Mouse (Mus musculus): ENCODE measurements around the gene Mapk10. TPM values are rescaled to one million over a fixed set of nuclear protein-coding genes. Genes with fewer than 3 reads are reported as not detected.
A peak's percentile ranks its signal among the peaks of the same experiment; 100 is the strongest.

Mapk10 gene
- polyA plus RNA-seq, 1 experiment from 2014 or later: 86.6 TPM

DNA sequence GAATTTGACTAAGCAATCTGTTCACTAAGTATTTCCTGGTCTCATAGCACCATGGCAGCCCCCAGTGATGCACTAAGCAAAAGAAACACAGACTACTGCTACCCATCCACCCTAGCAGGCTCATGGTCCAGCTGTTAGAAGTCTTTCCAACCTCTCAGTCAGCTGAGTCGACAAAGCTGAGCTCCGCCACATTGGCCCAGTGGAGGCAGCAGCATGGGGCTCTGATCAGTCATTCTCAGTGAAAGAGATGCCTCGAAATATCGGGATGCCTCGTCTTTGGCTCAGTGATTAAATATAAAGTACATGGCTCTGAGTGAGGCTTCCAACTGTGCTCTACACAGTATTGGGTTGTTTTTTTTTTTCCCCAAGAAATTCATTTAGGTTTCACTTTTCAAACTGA, 70.2 kb downstream of the Mapk10 start:
- Histone ChIP-seq H3K36me3 (replicated peaks; ENCODE audit: control insufficient read depth, insufficient read depth) (no peaks in the 10 kb centered on the region), H3K27ac (peak overlapping the region; percentile 26; the same call in 1 of the 2 replicates), H3K9me3 (ENCODE audit: control insufficient read depth, low read length) (no peaks in the 10 kb centered on the region), H3K4me3 (replicated peaks; ENCODE audit: low read length) (no peak overlapping the region), H3K9ac (no peak overlapping the region), H3K4me2 (replicated peaks) (no peak overlapping the region), H3K27me3 (ENCODE audit: control insufficient read depth, insufficient read depth, low read length) (no peaks in the 10 kb centered on the region), H3K4me1 (replicated peaks; ENCODE audit: control insufficient read depth, insufficient read depth, low read length) (0 out of 2 replicates have a peak, but pooled peaks cover 7% of the 10 kb centered on the region)
- no peak for DNase-seq (ENCODE audit: low spot score)
- WGBS: 44% methylated on average over 5 of the region's 5 CpGs
- ATAC-seq (ENCODE audit: low FRiP score): no peak; the same call in 1 of the 2 replicates

DNA sequence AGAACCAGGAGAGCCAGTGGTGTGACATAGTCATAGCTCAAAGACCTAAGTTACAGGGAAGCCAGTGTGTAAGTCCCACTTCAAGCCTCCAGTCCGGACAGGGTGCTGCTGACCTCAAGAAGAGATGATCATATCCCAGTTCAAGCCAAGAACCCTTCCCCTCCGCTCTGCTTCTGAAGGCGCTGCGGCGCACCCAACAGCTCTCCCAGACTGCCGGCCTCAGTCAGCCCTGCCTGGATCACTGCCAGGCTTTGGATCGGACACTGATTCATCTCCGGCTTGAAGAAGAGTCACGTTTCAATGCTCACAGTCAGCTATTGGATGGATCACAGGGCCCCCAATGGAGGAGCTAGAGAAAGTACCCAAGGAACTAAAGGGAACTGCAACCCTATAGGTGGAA, 76.3 kb downstream of the Mapk10 start:
- H3K9ac ChIP-seq: no peak overlapping the region
- H3K4me1 ChIP-seq (replicated peaks; ENCODE audit: control insufficient read depth, insufficient read depth, low read length): no peaks in the 10 kb centered on the region
- no peaks in the 10 kb centered on the region for H3K36me3 ChIP-seq (replicated peaks; ENCODE audit: control insufficient read depth, insufficient read depth)
- no peak for DNase-seq (ENCODE audit: low spot score)
- no peaks in the 10 kb centered on the region for H3K9me3 ChIP-seq (ENCODE audit: control insufficient read depth, low read length)
- H3K27me3 ChIP-seq (ENCODE audit: control insufficient read depth, insufficient read depth, low read length): no peaks in the 10 kb centered on the region
- no peak overlapping the region for H3K27ac ChIP-seq
- H3K4me3 ChIP-seq (replicated peaks; ENCODE audit: low read length): no peak overlapping the region
- H3K4me2 ChIP-seq (replicated peaks): no peak overlapping the region
- no peak for ATAC-seq (ENCODE audit: low FRiP score)
- WGBS: 72% methylated on average over 9 of the region's 9 CpGs

- Histone ChIP-seq H3K9me3 (ENCODE audit: control insufficient read depth, low read length) (no peaks in the 10 kb centered on the region), H3K27me3 (ENCODE audit: control insufficient read depth, insufficient read depth, low read length) (no peaks in the 10 kb centered on the region), H3K4me3 (replicated peaks; ENCODE audit: low read length) (no peak overlapping the region), H3K4me1 (replicated peaks; ENCODE audit: control insufficient read depth, insufficient read depth, low read length) (no peaks in the 10 kb centered on the region), H3K4me2 (replicated peaks) (no peak overlapping the region), H3K27ac (no peak overlapping the region), H3K9ac (no peak overlapping the region), H3K36me3 (replicated peaks; ENCODE audit: control insufficient read depth, insufficient read depth) (no peaks in the 10 kb centered on the region)
- WGBS: 82% methylated on average over 9 of the region's 9 CpGs
- DNase-seq (ENCODE audit: low spot score): no peak
- no peak for ATAC-seq (ENCODE audit: low FRiP score)
These were observed 77.5 kb downstream of the Mapk10 start for GRCm38 (mm10) chr5:103133626-103134025.

- DNase-seq (ENCODE audit: low spot score) (no peak), ATAC-seq (ENCODE audit: low FRiP score) (no peak)
- H3K9me3 ChIP-seq (ENCODE audit: control insufficient read depth, low read length): no peaks in the 10 kb centered on the region
- H3K4me2 ChIP-seq (replicated peaks): no peak overlapping the region
- no peak overlapping the region for H3K4me3 ChIP-seq (replicated peaks; ENCODE audit: low read length)
- H3K4me1 ChIP-seq (replicated peaks; ENCODE audit: control insufficient read depth, insufficient read depth, low read length): no peaks in the 10 kb centered on the region
- no peak overlapping the region for H3K27ac ChIP-seq
- WGBS: 74% methylated on average over 6 of the region's 6 CpGs
- H3K27me3 ChIP-seq (ENCODE audit: control insufficient read depth, insufficient read depth, low read length): no peaks in the 10 kb centered on the region
- H3K9ac ChIP-seq: no peak overlapping the region
- H3K36me3 ChIP-seq (replicated peaks; ENCODE audit: control insufficient read depth, insufficient read depth): no peaks in the 10 kb centered on the region
These were observed 78.3 kb downstream of the Mapk10 start for GRCm38 (mm10) chr5:103132814-103133213.

GRCm38 (mm10) chr5:103119618-103120017, 91.5 kb downstream of the Mapk10 start:
- ATAC-seq (ENCODE audit: low FRiP score): no peak
- WGBS: 93% methylated on average over 3 of the region's 3 CpGs

GRCm38 (mm10) chr5:103115571-103115970, 95.6 kb downstream of the Mapk10 start:
- H3K27me3 ChIP-seq (ENCODE audit: control insufficient read depth, insufficient read depth, low read length): no peaks in the 10 kb centered on the region
- no peak for ATAC-seq (ENCODE audit: low FRiP score)
- H3K9me3 ChIP-seq (ENCODE audit: control insufficient read depth, low read length): no peaks in the 10 kb centered on the region
- no peaks in the 10 kb centered on the region for H3K36me3 ChIP-seq (replicated peaks; ENCODE audit: control insufficient read depth, insufficient read depth)
- WGBS: 86% methylated on average over 7 of the region's 7 CpGs
- no peaks in the 10 kb centered on the region; the same call in 1 of the 2 replicates for H3K4me1 ChIP-seq (replicated peaks; ENCODE audit: control insufficient read depth, insufficient read depth, low read length)
- H3K4me3 ChIP-seq (replicated peaks; ENCODE audit: low read length): no peak overlapping the region
- no peak overlapping the region for H3K4me2 ChIP-seq (replicated peaks)
- H3K9ac ChIP-seq: no peak overlapping the region
- H3K27ac ChIP-seq: no peak overlapping the region
- no peak for DNase-seq (ENCODE audit: low spot score)

More at GRCm38 (mm10) chr5:103119618-103120017, 91.5 kb downstream of the Mapk10 start:
- no peak overlapping the region for H3K9ac ChIP-seq
- H3K27ac ChIP-seq: no peak overlapping the region
- no peak overlapping the region for H3K4me2 ChIP-seq (replicated peaks)
- no peaks in the 10 kb centered on the region for H3K27me3 ChIP-seq (ENCODE audit: control insufficient read depth, insufficient read depth, low read length)
- no peak for DNase-seq (ENCODE audit: low spot score)
- no peaks in the 10 kb centered on the region for H3K9me3 ChIP-seq (ENCODE audit: control insufficient read depth, low read length)
- no peak overlapping the region for H3K4me3 ChIP-seq (replicated peaks; ENCODE audit: low read length)
- no peaks in the 10 kb centered on the region for H3K4me1 ChIP-seq (replicated peaks; ENCODE audit: control insufficient read depth, insufficient read depth, low read length)
- H3K36me3 ChIP-seq (replicated peaks; ENCODE audit: control insufficient read depth, insufficient read depth): no peaks in the 10 kb centered on the region

DNA sequence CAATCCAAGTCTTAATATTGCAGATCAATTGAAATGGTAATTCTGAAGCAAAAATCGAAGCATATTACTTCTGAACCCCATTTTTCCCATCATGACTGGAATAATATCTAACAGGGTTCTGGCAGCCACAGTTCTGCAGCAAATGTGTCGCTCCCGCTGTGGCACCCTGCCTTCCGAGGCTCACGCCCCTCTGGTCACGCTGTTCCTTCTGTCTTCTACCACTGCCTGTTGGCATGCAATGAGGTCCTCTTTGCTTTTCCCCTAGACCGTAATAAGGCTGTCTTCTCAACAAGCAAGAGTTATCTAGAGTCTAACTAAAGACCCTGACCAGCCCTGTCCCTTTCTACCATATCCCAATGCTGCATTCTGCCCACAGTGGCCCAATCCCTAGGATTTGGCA, 98.7 kb downstream of the Mapk10 start:
- H3K4me3 ChIP-seq (replicated peaks; ENCODE audit: low read length): no peak overlapping the region
- DNase-seq (ENCODE audit: low spot score) (no peak), ATAC-seq (ENCODE audit: low FRiP score) (no peak)
- 92% methylated on average over 7 of the region's 7 CpGs for WGBS
- H3K27me3 ChIP-seq (ENCODE audit: control insufficient read depth, insufficient read depth, low read length): no peaks in the 10 kb centered on the region
- no peaks in the 10 kb centered on the region; the same call in 1 of the 2 replicates for H3K4me1 ChIP-seq (replicated peaks; ENCODE audit: control insufficient read depth, insufficient read depth, low read length)
- H3K9me3 ChIP-seq (ENCODE audit: control insufficient read depth, low read length): no peaks in the 10 kb centered on the region
- no peak overlapping the region for H3K27ac ChIP-seq
- no peaks in the 10 kb centered on the region for H3K36me3 ChIP-seq (replicated peaks; ENCODE audit: control insufficient read depth, insufficient read depth)
- no peak overlapping the region for H3K9ac ChIP-seq
- H3K4me2 ChIP-seq (replicated peaks): no peak overlapping the region

- Histone ChIP-seq H3K36me3 (replicated peaks; ENCODE audit: control insufficient read depth, insufficient read depth) (no peaks in the 10 kb centered on the region), H3K27me3 (ENCODE audit: control insufficient read depth, insufficient read depth, low read length) (no peaks in the 10 kb centered on the region), H3K4me3 (replicated peaks; ENCODE audit: low read length) (no peak overlapping the region), H3K9me3 (ENCODE audit: control insufficient read depth, low read length) (no peaks in the 10 kb centered on the region), H3K9ac (no peak overlapping the region), H3K27ac (no peak overlapping the region), H3K4me1 (replicated peaks; ENCODE audit: control insufficient read depth, insufficient read depth, low read length) (no peaks in the 10 kb centered on the region; the same call in 1 of the 2 replicates), H3K4me2 (replicated peaks) (no peak overlapping the region)
- ATAC-seq (ENCODE audit: low FRiP score) (no peak), DNase-seq (ENCODE audit: low spot score) (no peak)
- WGBS: 81% methylated on average over 1 of the region's 1 CpGs
These were observed 101.7 kb downstream of the Mapk10 start for GRCm38 (mm10) chr5:103109409-103109808.

GRCm38 (mm10) chr5:103105441-103106414, 105.4 kb downstream of the Mapk10 start:
- DNase-seq (ENCODE audit: low spot score): no peak
- H3K4me3 ChIP-seq (replicated peaks; ENCODE audit: low read length): no peak overlapping the region
- 82% methylated on average over 10 of the region's 10 CpGs for WGBS

More at GRCm38 (mm10) chr5:103105441-103106414, 105.4 kb downstream of the Mapk10 start:
- no peaks in the 10 kb centered on the region for H3K9me3 ChIP-seq (ENCODE audit: control insufficient read depth, low read length)
- H3K27ac ChIP-seq: no peak overlapping the region
- H3K36me3 ChIP-seq (replicated peaks; ENCODE audit: control insufficient read depth, insufficient read depth): no peaks in the 10 kb centered on the region
- no peak overlapping the region for H3K4me2 ChIP-seq (replicated peaks)
- H3K4me1 ChIP-seq (replicated peaks; ENCODE audit: control insufficient read depth, insufficient read depth, low read length): no peaks in the 10 kb centered on the region
- no peak for ATAC-seq (ENCODE audit: low FRiP score)
- H3K27me3 ChIP-seq (ENCODE audit: control insufficient read depth, insufficient read depth, low read length): no peaks in the 10 kb centered on the region
- no peak overlapping the region for H3K9ac ChIP-seq
